Mouse (Mus musculus) yolk sac, embryonic 10.5 days (tissue): Measurements from ENCODE around the gene Cadm1.

Experiments
- DNase-seq: peaks from one replicate; pipeline ENCODE4 v3.0.0-alpha.2; 2017; ENCODE audit warnings: low spot score

Gene Cadm1

DNA sequence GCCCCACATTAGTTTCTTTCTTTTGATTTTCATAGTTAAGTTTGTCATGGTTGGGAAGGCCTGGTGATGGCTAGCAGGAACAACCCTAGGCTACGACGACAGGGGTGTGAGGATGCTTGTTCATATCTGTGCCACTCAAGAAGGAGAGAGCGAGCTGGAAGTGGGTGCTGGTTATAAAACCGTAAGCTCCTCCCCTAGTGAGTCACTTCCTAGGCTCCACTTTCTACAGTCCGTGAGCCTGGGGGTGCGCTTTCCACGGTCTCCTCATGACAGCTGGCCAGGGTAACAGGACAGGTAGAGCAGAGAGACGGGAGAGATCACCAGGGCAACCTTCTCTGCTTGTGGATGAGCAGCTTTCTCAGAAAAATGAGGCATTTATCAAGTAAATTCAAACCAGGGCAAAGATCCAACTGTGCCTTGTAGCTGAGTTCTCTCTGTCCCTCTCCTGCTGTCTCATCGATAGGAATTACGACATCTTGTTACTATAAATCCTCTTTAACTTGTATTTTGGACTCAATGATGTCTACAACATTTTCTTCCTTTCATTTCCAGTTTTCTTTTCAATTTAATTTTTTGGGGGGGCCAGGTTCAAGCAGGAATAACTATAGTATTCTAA, 23.1 kb downstream of the Cadm1 start:
- no peak for DNase-seq

- no peak for DNase-seq
Observed at GRCm38 (mm10) chr9:47560726-47561125, 30.8 kb downstream of the Cadm1 start.

- no peak for DNase-seq
Observed at GRCm38 (mm10) chr9:47561596-47561995, 31.6 kb downstream of the Cadm1 start.

DNA sequence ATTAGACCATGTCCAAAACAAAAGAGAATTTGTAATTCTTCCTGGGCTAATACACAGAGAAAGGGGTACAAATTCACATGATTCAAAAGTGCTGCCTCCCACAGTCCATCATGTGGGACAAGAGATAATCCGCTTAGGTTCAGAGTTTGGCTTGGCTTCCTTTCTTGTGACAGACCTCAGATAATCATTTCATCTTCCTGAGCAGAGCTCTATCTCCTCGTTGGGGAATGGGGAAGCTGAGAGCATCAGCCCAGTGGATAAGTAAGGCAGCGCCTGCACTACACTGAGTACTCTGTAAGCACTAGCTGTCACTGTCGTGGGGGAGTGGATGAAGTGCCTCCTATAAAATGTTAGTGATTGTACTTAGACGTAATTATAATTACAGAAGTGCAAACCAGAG, 35.1 kb downstream of the Cadm1 start:
- DNase-seq: no peak

DNA sequence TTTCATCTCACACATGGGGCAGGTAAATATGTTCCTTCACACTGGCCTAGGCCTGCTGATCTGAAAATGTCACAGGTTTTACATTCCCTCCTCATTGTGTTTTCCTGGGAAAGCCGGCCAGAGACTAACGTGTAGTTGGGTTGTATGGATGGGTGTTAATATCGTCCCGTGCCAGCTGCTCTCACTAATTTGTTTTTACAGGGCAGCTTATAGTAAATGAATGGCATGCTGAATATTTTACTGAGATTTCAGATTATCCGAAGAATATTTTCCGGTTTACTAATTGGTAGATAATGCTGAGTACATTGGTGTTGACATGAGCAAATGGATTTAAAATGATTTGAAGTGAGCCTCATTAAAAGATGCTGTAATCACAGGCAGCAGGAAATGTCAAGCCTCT, 37.9 kb downstream of the Cadm1 start:
- DNase-seq: no peak

DNA sequence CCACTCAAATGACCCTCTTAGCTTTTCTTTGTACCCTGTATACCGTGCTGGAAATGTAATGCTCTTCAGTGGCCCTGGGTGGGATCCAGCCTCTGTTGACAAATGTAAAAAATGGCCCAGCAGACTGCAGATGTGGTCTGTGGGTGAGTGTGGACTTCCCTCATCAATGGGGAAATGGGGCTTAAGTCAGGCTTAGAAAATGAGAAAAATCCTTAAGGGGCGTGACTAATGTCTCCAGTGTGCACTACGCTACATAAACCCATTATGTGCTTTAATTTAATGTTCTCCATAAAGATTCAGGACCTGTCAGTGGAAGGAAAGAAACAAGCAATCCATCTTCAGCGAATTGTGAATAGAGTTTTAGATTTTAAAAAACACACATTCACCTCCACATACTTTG, 40.2 kb downstream of the Cadm1 start:
- DNase-seq: no peak

GRCm38 (mm10) chr9:47571461-47571860, 41.5 kb downstream of the Cadm1 start:
- DNase-seq: no peak

DNA sequence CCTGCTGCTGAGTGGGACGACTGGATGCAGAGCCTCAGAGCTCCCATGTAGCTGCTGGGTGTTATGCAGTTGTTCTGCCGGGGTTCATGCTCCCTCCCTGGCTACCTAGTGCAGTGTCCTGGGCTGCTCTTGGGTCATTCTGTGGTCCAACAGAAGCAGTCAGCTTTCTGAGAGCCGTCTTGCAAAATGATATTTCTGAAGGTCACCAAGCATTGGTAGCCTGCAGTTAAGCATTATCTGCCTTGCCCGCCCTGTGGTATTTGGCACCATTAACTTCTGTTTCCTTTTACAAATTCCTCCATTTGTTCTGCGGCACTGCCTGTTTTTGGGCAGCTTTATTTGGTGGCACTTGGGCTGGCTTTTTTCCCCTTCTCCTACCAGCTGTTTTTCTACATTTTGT, 42.2 kb downstream of the Cadm1 start:
- no peak for DNase-seq

- no peak for DNase-seq
Observed at GRCm38 (mm10) chr9:47573456-47573855, 43.5 kb downstream of the Cadm1 start.

DNA sequence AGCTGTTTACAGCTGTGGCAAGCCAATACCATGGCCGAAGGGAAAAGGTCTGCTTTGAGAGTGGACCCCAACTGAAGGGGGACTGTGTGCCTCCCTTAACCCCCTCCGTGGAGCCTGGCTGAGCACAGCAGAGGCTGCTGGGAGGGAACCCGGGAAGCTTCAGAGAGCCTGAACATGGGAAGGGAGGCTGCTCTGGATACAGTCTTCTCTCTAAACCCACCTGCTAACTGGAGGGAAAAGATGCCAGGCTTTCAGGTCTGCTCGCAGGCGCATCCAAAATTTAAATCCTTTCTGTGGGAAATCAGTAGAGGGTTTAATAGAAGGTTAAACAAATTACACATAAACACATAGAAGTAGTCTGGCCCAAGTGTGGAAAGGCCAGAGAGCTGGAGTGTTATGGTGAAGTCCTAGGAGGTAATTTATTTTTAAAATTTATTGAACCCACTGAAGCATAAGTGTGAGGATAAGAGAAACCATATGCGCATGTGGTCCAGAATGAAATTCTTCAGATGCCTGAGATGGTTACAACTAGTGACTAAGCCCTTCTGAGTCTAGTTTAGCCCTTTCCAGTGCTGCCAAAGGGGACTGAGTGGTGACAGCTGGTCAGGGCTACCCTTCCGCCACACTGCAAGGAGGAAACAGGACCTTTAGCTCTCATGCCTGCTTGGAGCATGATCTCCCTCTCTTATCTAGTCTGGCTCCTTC, 44.9 kb downstream of the Cadm1 start:
- DNase-seq: no peak

GRCm38 (mm10) chr9:47575764-47576163, 45.8 kb downstream of the Cadm1 start:
- no peak for DNase-seq

- DNase-seq: no peak
Observed at GRCm38 (mm10) chr9:47579464-47579863, 49.5 kb downstream of the Cadm1 start.

DNA sequence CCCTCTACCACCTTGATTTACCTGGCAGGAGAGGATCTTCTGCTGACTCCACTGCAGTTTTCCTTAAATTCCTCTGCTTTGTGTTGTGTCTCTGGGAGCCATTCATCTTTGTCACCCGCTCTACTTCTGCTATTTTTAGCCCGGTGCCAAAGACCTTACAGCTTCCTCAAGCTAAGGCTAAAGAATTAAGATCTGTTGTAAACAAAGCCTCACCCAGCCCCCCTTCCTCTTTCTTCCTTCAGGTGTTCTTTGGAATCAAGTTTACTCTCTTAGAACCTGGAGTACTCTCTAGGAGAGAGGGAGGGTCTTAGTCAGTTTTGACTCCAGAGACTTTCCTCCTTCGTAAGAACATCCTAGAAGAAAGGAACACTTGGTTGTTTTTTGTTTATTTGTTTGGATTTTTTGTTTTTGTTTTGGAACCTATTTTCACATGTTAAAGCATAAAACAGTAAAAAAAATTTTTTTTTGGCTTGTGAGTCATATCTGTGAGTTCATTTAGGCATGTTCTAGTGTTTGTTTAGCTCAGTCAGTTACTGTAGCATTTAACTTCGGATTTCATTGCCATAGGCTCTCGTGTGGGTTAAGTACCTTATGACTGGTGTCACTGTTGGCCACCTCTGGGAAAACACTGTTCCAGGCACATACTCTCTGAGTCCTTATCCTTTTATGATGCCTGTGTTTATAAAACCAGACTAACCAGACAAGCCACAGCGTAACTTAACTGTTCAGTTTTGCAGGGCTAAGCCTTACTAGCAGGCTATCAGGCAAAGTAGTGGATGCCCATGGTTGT, 51.8 kb downstream of the Cadm1 start:
- DNase-seq: peak; percentile 38

- DNase-seq: no peak
Observed at GRCm38 (mm10) chr9:47583241-47583640, 53.3 kb downstream of the Cadm1 start.

DNA sequence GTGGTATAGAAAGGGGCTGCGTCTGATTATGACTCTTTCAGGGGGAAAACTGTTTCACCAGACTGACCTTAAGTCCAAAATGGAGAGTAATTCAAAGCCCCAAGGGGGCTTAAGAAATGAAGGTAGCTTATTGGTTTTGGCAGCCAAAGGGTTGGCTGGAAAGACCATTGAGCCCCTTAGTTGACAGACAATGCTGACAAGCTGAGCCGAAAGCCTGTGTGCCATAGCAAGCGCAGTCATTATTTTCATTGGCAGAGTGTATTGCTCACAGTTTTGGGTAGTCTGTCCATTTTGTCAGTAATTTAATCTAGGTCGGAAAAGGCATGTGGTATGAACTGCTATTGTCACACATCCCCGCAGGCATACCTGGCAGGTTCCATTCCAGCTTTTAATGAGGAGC, 56.2 kb downstream of the Cadm1 start:
- DNase-seq: no peak

DNA sequence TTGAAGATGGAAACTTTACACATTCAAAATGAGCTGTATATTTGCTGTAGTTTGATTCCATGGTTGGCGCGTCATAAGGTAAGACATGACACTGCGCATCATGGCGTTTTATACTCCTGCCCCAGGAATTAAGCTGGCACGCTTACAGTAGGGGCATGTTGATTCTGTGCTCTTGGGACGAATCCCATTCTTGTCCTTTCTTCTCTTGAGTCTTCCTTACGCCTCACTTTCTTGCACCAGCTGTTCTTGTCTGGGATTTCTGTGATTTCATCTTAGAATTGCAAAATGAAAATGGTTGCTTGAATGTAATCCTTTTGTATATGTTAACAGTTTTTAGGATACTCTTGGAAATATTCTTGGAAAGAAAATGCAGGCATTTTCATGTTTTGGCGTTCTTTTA, 56.9 kb downstream of the Cadm1 start:
- DNase-seq: no peak

GRCm38 (mm10) chr9:47587577-47588194, 57.7 kb downstream of the Cadm1 start:
- DNase-seq: peak; percentile 35

- no peak for DNase-seq
Observed at GRCm38 (mm10) chr9:47589832-47590231, 59.9 kb downstream of the Cadm1 start.

- no peak for DNase-seq
Observed at GRCm38 (mm10) chr9:47601541-47601940, 71.6 kb downstream of the Cadm1 start.

- DNase-seq: no peak
Observed at GRCm38 (mm10) chr9:47603971-47604370, 74.0 kb downstream of the Cadm1 start.

DNA sequence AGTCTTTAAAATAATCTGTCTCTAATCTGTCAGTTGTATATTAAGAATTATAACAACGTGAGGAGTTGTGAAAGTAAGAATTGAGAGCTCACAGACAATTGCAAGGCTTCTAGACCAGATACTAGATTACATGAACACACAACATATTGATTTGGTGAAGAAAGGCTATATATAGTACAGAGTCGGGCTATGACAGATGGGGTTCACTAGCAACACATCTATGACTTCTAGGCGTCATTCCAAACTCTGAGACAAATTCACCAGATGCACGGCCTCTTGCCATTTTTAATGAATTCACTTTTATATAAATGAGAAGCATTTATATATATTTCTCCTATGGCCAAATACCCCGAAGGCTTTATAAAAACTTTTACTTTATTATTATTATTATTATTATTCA, 75.7 kb downstream of the Cadm1 start:
- no peak for DNase-seq

- no peak for DNase-seq
Observed at GRCm38 (mm10) chr9:47608441-47608840, 78.5 kb downstream of the Cadm1 start.

DNA sequence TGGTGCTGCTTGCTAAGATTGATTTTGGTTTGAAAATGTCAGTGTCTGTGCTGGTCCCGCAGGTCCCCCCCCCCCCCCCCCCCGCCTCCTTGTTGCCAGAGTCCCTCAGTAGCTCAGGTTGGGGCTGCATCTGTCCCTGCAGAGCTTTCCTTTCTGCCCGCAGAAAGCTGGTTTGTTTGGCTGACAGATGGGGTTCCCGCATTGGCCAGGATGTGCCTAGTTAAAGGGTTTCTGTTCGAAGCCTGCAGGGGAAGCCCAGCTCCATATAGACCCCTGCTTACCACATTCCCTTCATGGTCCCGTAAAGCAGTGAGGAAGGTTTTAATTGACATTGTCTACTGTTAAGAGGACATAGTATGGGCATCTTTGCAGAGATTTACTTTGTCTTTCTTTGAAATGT, 78.9 kb downstream of the Cadm1 start:
- DNase-seq: no peak
